Mouse (Mus musculus) myocyte (in vitro differentiated cells): Measurements from ENCODE around the gene Tmc8. TPM values are rescaled to one million over a fixed set of nuclear protein-coding genes. Genes with fewer than 3 reads are reported as not detected.
"Not testable (repeated sequence)": the region's sequence is repeated elsewhere in the genome, so short reads cannot be mapped to it uniquely, and the experiment has no call there.

Experiments used
- H3K27me3 ChIP-seq: one replicate; pipeline ENCODE4 v1.6.1; 2011; ENCODE audit not compliant: control insufficient read depth, insufficient read depth, insufficient read length
- H3K36me3 ChIP-seq: one replicate; pipeline ENCODE4 v1.6.1; 2011; ENCODE audit not compliant: control insufficient read depth, insufficient read depth
- H3K4me2 ChIP-seq: one replicate; pipeline ENCODE4 v1.6.1; 2011; ENCODE audit warnings: low read depth, control low read depth
- H3K4me3 ChIP-seq: one replicate; pipeline ENCODE4 v1.5.1; 2011; ENCODE audit warnings: mild to moderate bottlenecking, control low read depth, moderate library complexity
- H3K79me2 ChIP-seq: one replicate; pipeline ENCODE4 v1.6.1; 2011; ENCODE audit not compliant: control insufficient read depth, insufficient read depth
- H3ac ChIP-seq: one replicate; pipeline ENCODE4 v1.6.1; 2011; ENCODE audit not compliant: control insufficient read depth, insufficient read length
- CEBPB ChIP-seq: IDR thresholded peaks from 2 replicates; pipeline ENCODE4 v1.6.1; 2011; ENCODE audit warnings: mild to moderate bottlenecking, moderate library complexity; ENCODE audit not compliant: poor library complexity, insufficient read depth, severe bottlenecking
- E2F4 ChIP-seq: IDR thresholded peaks from one replicate; pipeline ENCODE4 v1.6.1; 2011; ENCODE audit warnings: mild to moderate bottlenecking, control low read depth, moderate library complexity; ENCODE audit not compliant: insufficient read depth
- MAX ChIP-seq: IDR thresholded peaks from one replicate; pipeline ENCODE4 v1.6.1; 2011; ENCODE audit warnings: low read depth, mild to moderate bottlenecking, control low read depth
- MYOD1 ChIP-seq, 3 experiments: IDR thresholded peaks; one replicate each; pipeline ENCODE4 v1.6.1; 2011; ENCODE audit warnings: control low read depth in 2 of 3, low read depth in 2 of 3, mild to moderate bottlenecking in 2 of 3, moderate library complexity in 1 of 3; ENCODE audit not compliant: insufficient read length in 2 of 3, control insufficient read depth in 1 of 3
- MYOG ChIP-seq, 3 experiments: IDR thresholded peaks; one replicate each; pipeline ENCODE4 v1.6.1; 2011; ENCODE audit warnings: control low read depth in 2 of 3, low read depth in 2 of 3, mild to moderate bottlenecking in 2 of 3; ENCODE audit not compliant: insufficient read length in 2 of 3, control insufficient read depth in 1 of 3, insufficient read depth in 1 of 3
- POLR2A ChIP-seq: IDR thresholded peaks from one replicate; pipeline ENCODE4 v1.6.1; 2011; ENCODE audit warnings: low read depth, mild to moderate bottlenecking, control low read depth, moderate library complexity; ENCODE audit not compliant: insufficient read length
- POLR2AphosphoS2 ChIP-seq: IDR thresholded peaks from one replicate; pipeline ENCODE4 v1.6.1; 2011; ENCODE audit warnings: low read depth, control low read depth; ENCODE audit not compliant: insufficient read length
- REST ChIP-seq: IDR thresholded peaks from one replicate; pipeline ENCODE4 v1.6.1; 2011; ENCODE audit warnings: mild to moderate bottlenecking, control low read depth, moderate library complexity; ENCODE audit not compliant: insufficient read depth, insufficient read length
- SRF ChIP-seq: IDR thresholded peaks from one replicate; pipeline ENCODE4 v1.6.1; 2011; ENCODE audit warnings: low read depth; ENCODE audit not compliant: control insufficient read depth, insufficient read length
- TCF12 ChIP-seq: IDR thresholded peaks from one replicate; pipeline ENCODE4 v1.6.1; 2011; ENCODE audit warnings: mild to moderate bottlenecking, control low read depth; ENCODE audit not compliant: poor library complexity, insufficient read depth, severe bottlenecking
- TCF3 ChIP-seq: IDR thresholded peaks from one replicate; pipeline ENCODE4 v1.6.1; 2011; ENCODE audit warnings: low read depth, control low read depth; ENCODE audit not compliant: insufficient read length
- USF1 ChIP-seq: IDR thresholded peaks from one replicate; pipeline ENCODE4 v1.6.1; 2011; ENCODE audit warnings: low read depth, mild to moderate bottlenecking, control low read depth, moderate library complexity
- polyA plus RNA-seq: library from polyadenylated mRNA; unstranded; fragments of >200 nt; fragmentation: generic; extraction: Trizol; gene quantifications from one replicate; pipeline ENCODE4 v1.2.1, GENCODE M21; 2012; ENCODE audit warnings: missing spikeins

Tmc8 gene
- polyA plus RNA-seq, 1 experiment, result 0.19 TPM

- Histone ChIP-seq H3K27me3 (no peaks in the 10 kb centered on the region), H3K4me2 (no peak overlapping the region), H3K36me3 (peaks cover 20% of the 10 kb centered on the region), H3ac (no peak overlapping the region), H3K79me2 (peaks cover 45% of the 10 kb centered on the region), H3K4me3 (no peak overlapping the region)
- TF ChIP-seq MYOG (IDR thresholded peaks at IDR 0.05; ENCODE audit: control insufficient read depth in 1 of 3, insufficient read depth in 1 of 3, insufficient read length in 2 of 3, low read depth in 2 of 3), result no peak
- no peak for TF ChIP-seq TCF3
- TF ChIP-seq MYOD1 (IDR thresholded peaks at IDR 0.05; ENCODE audit: control insufficient read depth in 1 of 3, insufficient read length in 2 of 3, low read depth in 2 of 3), result no peak
- no peak for TF ChIP-seq POLR2A
- no peak for TF ChIP-seq CEBPB
- no peak for TF ChIP-seq TCF12
- no peak for TF ChIP-seq USF1
- no peak for TF ChIP-seq E2F4
- no peak for TF ChIP-seq MAX
- no peak for TF ChIP-seq SRF
These were observed 32.0 kb downstream of the Tmc8 start for GRCm38 (mm10) chr11:117813867-117814266.

GRCm38 (mm10) chr11:117814704-117815366, 33.0 kb downstream of the Tmc8 start:
- no peak overlapping the region for H3K4me3 ChIP-seq
- no peaks in the 10 kb centered on the region for H3K27me3 ChIP-seq
- TF ChIP-seq MYOD1 (IDR thresholded peaks at IDR 0.05; ENCODE audit: control insufficient read depth in 1 of 3, insufficient read length in 2 of 3, low read depth in 2 of 3) (no peak), TCF3 (no peak), MAX (no peak), MYOG (IDR thresholded peaks at IDR 0.05; ENCODE audit: control insufficient read depth in 1 of 3, insufficient read depth in 1 of 3, insufficient read length in 2 of 3, low read depth in 2 of 3) (no peak), REST (no peak), TCF12 (no peak), E2F4 (no peak), SRF (no peak), USF1 (no peak), POLR2A (no peak), POLR2AphosphoS2 (no peak)
- peaks cover 26% of the 10 kb centered on the region for H3K36me3 ChIP-seq
- H3K4me2 ChIP-seq, result no peak overlapping the region
- peaks cover 54% of the 10 kb centered on the region for H3K79me2 ChIP-seq
- H3ac ChIP-seq, result no peak overlapping the region

GRCm38 (mm10) chr11:117815850-117816249, 34.0 kb downstream of the Tmc8 start:
- not testable (repeated sequence) for H3ac ChIP-seq, H3K27me3 ChIP-seq, H3K4me2 ChIP-seq, H3K4me3 ChIP-seq
- Histone ChIP-seq H3K36me3 (peaks cover 28% of the 10 kb centered on the region), H3K79me2 (peaks cover 62% of the 10 kb centered on the region)

GRCm38 (mm10) chr11:117816389-117816996, 34.6 kb downstream of the Tmc8 start:
- no peak overlapping the region for H3K4me2 ChIP-seq
- peaks cover 28% of the 10 kb centered on the region for H3K36me3 ChIP-seq
- TF ChIP-seq E2F4 (no peak), SRF (no peak), TCF3 (no peak), POLR2A (no peak), MYOG (IDR thresholded peaks at IDR 0.05; ENCODE audit: control insufficient read depth in 1 of 3, insufficient read depth in 1 of 3, insufficient read length in 2 of 3, low read depth in 2 of 3) (no peak), REST (no peak), USF1 (no peak)

GRCm38 (mm10) chr11:117819095-117819494, 37.2 kb downstream of the Tmc8 start:
- H3K27me3 ChIP-seq, result no peaks in the 10 kb centered on the region
- H3K4me2 ChIP-seq, result no peak overlapping the region
- H3ac ChIP-seq, result no peak overlapping the region
- peaks cover 26% of the 10 kb centered on the region for H3K36me3 ChIP-seq
- TF ChIP-seq SRF (no peak), MAX (no peak), USF1 (peak; percentile 21), TCF12 (no peak), REST (no peak)
- H3K79me2 ChIP-seq, result peaks cover 51% of the 10 kb centered on the region
- H3K4me3 ChIP-seq, result no peak overlapping the region

More at GRCm38 (mm10) chr11:117816389-117816996, 34.6 kb downstream of the Tmc8 start:
- H3K27me3 ChIP-seq, result no peaks in the 10 kb centered on the region
- no peak overlapping the region for H3ac ChIP-seq
- peaks cover 63% of the 10 kb centered on the region for H3K79me2 ChIP-seq
- H3K4me3 ChIP-seq, result no peak overlapping the region
